Mouse (Mus musculus): ENCODE measurements around the gene Swsap1. TPM values are rescaled to one million over a fixed set of nuclear protein-coding genes. Genes with fewer than 3 reads are reported as not detected.

Gene Swsap1
- polyA plus RNA-seq, 1 experiment from 2014 or later: 12.5 TPM

Other genes starting within 250 kb of the Swsap1 start
- gene Ldlr, start 232.3 kb upstream of the Swsap1 start, polyA plus RNA-seq (2015; fragmentation: Nextera tagmentation; extraction: Ambion mirVana): 16.1 and 18.8 TPM in 2 replicates
- gene Spc24, start 195.5 kb upstream of the Swsap1 start, polyA plus RNA-seq (2015; fragmentation: Nextera tagmentation; extraction: Ambion mirVana): 35.1 and 42.8 TPM in 2 replicates
- gene Kank2, start 157.0 kb upstream of the Swsap1 start, polyA plus RNA-seq (2015; fragmentation: Nextera tagmentation; extraction: Ambion mirVana): 3.2 and 3.7 TPM in 2 replicates
- 0.51 TPM in 1 of 2 replicates, not detected in the other for gene Angptl8, start 120.2 kb upstream of the Swsap1 start, polyA plus RNA-seq (2015; fragmentation: Nextera tagmentation; extraction: Ambion mirVana)
- 11.8 and 12.0 TPM in 2 replicates for gene Dock6, start 103.1 kb upstream of the Swsap1 start, polyA plus RNA-seq (2015; fragmentation: Nextera tagmentation; extraction: Ambion mirVana)
- 37.4 and 39.5 TPM in 2 replicates for gene Rab3d, start 37.6 kb upstream of the Swsap1 start, polyA plus RNA-seq (2015; fragmentation: Nextera tagmentation; extraction: Ambion mirVana)
- 5.4 and 11.9 TPM in 2 replicates for gene Ccdc159, start 28.3 kb upstream of the Swsap1 start, polyA plus RNA-seq (2015; fragmentation: Nextera tagmentation; extraction: Ambion mirVana)
- gene Tmem205, start 28.2 kb upstream of the Swsap1 start, polyA plus RNA-seq (2015; fragmentation: Nextera tagmentation; extraction: Ambion mirVana): 47.7 and 54.8 TPM in 2 replicates
- 74.1 and 89.9 TPM in 2 replicates for gene Plppr2, start 18.7 kb upstream of the Swsap1 start, polyA plus RNA-seq (2015; fragmentation: Nextera tagmentation; extraction: Ambion mirVana)
- gene Epor, start 7.8 kb downstream of the Swsap1 start, polyA plus RNA-seq (2015; fragmentation: Nextera tagmentation; extraction: Ambion mirVana): 1.6 and 1.8 TPM in 2 replicates
- gene Rgl3, start 33.7 kb downstream of the Swsap1 start, polyA plus RNA-seq (2015; fragmentation: Nextera tagmentation; extraction: Ambion mirVana): 0.76 and 1.5 TPM in 2 replicates
- gene Ccdc151, start 46.9 kb downstream of the Swsap1 start, polyA plus RNA-seq (2015; fragmentation: Nextera tagmentation; extraction: Ambion mirVana): 3.6 and 5.2 TPM in 2 replicates
- gene Prkcsh, start 47.1 kb downstream of the Swsap1 start, polyA plus RNA-seq (2015; fragmentation: Nextera tagmentation; extraction: Ambion mirVana): 90.0 and 93.9 TPM in 2 replicates
- gene Elavl3, start 96.3 kb downstream of the Swsap1 start, polyA plus RNA-seq (2015; fragmentation: Nextera tagmentation; extraction: Ambion mirVana): 77.6 and 101 TPM in 2 replicates
- gene Gm49318, start 115.5 kb downstream of the Swsap1 start, polyA plus RNA-seq (2015; fragmentation: Nextera tagmentation; extraction: Ambion mirVana): not detected in 2 replicates
- gene Zfp653, start 115.6 kb downstream of the Swsap1 start, polyA plus RNA-seq (2015; fragmentation: Nextera tagmentation; extraction: Ambion mirVana): 20.7 and 22.4 TPM in 2 replicates
- 62.5 and 67.4 TPM in 2 replicates for gene Ecsit, start 129.7 kb downstream of the Swsap1 start, polyA plus RNA-seq (2015; fragmentation: Nextera tagmentation; extraction: Ambion mirVana)
- gene Cnn1, start 143.5 kb downstream of the Swsap1 start, polyA plus RNA-seq (2015; fragmentation: Nextera tagmentation; extraction: Ambion mirVana): 0.60 and 0.78 TPM in 2 replicates
- gene Elof1, start 161.4 kb downstream of the Swsap1 start, polyA plus RNA-seq (2015; fragmentation: Nextera tagmentation; extraction: Ambion mirVana): 147 and 168 TPM in 2 replicates
- 0.42 TPM in 1 of 2 replicates, not detected in the other for gene Acp5, start 180.0 kb downstream of the Swsap1 start, polyA plus RNA-seq (2015; fragmentation: Nextera tagmentation; extraction: Ambion mirVana)
- 72.5 and 78.8 TPM in 2 replicates for gene Pigyl, start 201.1 kb downstream of the Swsap1 start, polyA plus RNA-seq (2015; fragmentation: Nextera tagmentation; extraction: Ambion mirVana)
- gene Zfp872, start 232.3 kb downstream of the Swsap1 start, polyA plus RNA-seq (2015; fragmentation: Nextera tagmentation; extraction: Ambion mirVana): 0.29 and 0.37 TPM in 2 replicates

All from forebrain, embryonic 16.5 days (tissue).